Mouse (Mus musculus) MEL-GATA-1-ER (cell line): ENCODE measurements around the gene Tas2r126.

Experiments used
- DNase-seq: peaks from one replicate; pipeline ENCODE4 v3.0.0-alpha.2; 2012; ENCODE audit warnings: low read depth; ENCODE audit errors: extremely low read depth

Tas2r126 gene

GRCm38 (mm10) chr6:42484633-42485032 is 50.3 kb downstream of the Tas2r126 start:
- no peak for DNase-seq
